Mouse (Mus musculus) kidney, adult 2 months (tissue): ENCODE measurements around the gene Katnb1.

Experiments
- CTCF ChIP-seq: fragments of 200-500 bp; conservative IDR thresholded peaks from 2 replicates; pipeline ENCODE4 v1.5.1; 2011; ENCODE audit warnings: low read depth, mild to moderate bottlenecking, control low read depth, low read length, moderate library complexity, mixed read lengths; ENCODE audit not compliant: insufficient read depth, insufficient read length
- POLR2A ChIP-seq: fragments of 200-500 bp; IDR thresholded peaks from one replicate; pipeline ENCODE4 v1.6.1; 2011; ENCODE audit warnings: low read depth, low read length, control low read depth

DNA sequence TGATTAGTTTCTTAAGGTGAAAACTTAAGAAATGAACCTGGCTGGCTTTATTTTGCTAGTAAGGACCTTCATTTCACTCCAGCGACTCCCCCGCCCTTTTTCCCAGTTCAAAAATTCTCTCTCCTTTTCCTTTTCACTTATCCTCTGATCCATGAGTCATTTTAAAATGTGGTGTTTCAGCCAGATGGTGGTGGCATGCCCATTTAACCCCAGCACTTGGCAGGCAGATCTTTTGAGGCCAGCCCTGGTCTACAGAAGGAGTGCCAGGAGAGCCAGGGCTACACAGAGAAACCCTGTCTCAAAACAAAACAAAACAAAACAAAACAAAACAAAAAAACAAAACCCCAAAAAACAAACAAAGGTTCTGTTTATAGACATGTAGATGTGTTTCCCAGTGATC is 16.5 kb upstream of the Katnb1 start:
- TF ChIP-seq CTCF (no peak), POLR2A (no peak)
